Comparison of ENCODE assay signal across 18 mouse cellular contexts in genomic region chr3:39952556-39952955, GRCm38 (mm10).
"Had no signal": no experiment of that assay in that cellular context is flagged by ENCODE, and none has a peak within 500 bp of the region (broad histone marks: within the 10 kb centered on the region; RNA-seq: fewer than 3 reads in every experiment).

No protein-coding gene starts in this region.

- H3K4me1 ChIP-seq: limb, embryonic 12.5 days; limb, embryonic 15.5 days; midbrain, embryonic 12.5 days; neural tube, embryonic 13.5 days had no signal

- H3K27me3 ChIP-seq: limb, embryonic 12.5 days; limb, embryonic 15.5 days; midbrain, embryonic 12.5 days; neural tube, embryonic 13.5 days had no signal

- H3K27ac ChIP-seq: limb, embryonic 12.5 days; limb, embryonic 15.5 days; liver, embryonic 14.5 days; macrophage; midbrain, embryonic 12.5 days; neural tube, embryonic 13.5 days had no signal

- H3K4me3 ChIP-seq: limb, embryonic 12.5 days; limb, embryonic 15.5 days; midbrain, embryonic 12.5 days; myocyte; neural tube, embryonic 13.5 days had no signal

- H3K9ac ChIP-seq: limb, embryonic 12.5 days; limb, embryonic 15.5 days; liver, embryonic 14.5 days; liver, postnatal 0 days; lung, embryonic 14.5 days; midbrain, embryonic 12.5 days; neural tube, embryonic 13.5 days had no signal

- H3K9me3 ChIP-seq: midbrain, embryonic 12.5 days had no signal

- H3K4me2 ChIP-seq: limb, embryonic 12.5 days; limb, embryonic 15.5 days; liver, embryonic 11.5 days; lung, embryonic 14.5 days; midbrain, embryonic 12.5 days; neural tube, embryonic 13.5 days had no signal

- H3K36me3 ChIP-seq: limb, embryonic 12.5 days; limb, embryonic 15.5 days; midbrain, embryonic 12.5 days; neural tube, embryonic 13.5 days had no signal

- DNase-seq: kidney, adult 8-10 months; kidney, postnatal 14 days; kidney, postnatal 4 days; left cerebral cortex, postnatal 4 days; liver, postnatal 0 days; lung, embryonic 14.5 days; thymus, adult 18-20 months; thymus, postnatal 36 days had no signal

- ATAC-seq: liver, postnatal 0 days; lung, postnatal 0 days; midbrain, embryonic 16.5 days had no signal
